Mouse (Mus musculus) lung, embryonic 15.5 days (tissue): ENCODE measurements around the gene Hpn. TPM values are rescaled to one million over a fixed set of nuclear protein-coding genes. Genes with fewer than 3 reads are reported as not detected.

Source experiments
- ATAC-seq: fragments of 200-750 bp; cut with Nextera tagmentation; 2 replicates; pipeline ENCODE4 v1.8.0; 2017; ENCODE audit warnings: moderate number of reproducible peaks, borderline replicate concordance; ENCODE audit not compliant: low FRiP score, low TSS enrichment; ENCODE audit errors: extremely low read depth
- H3K27ac ChIP-seq: fragments of 300-500 bp; sonication (generic); 2 replicates; pipeline ENCODE4 v1.5.1; 2015; ENCODE audit warnings: moderate library complexity, mild to moderate bottlenecking, inconsistent platforms
- H3K27me3 ChIP-seq: fragments of 300-500 bp; sonication (generic); 2 replicates; pipeline ENCODE4 v1.6.1; 2015; ENCODE audit warnings: inconsistent platforms
- H3K36me3 ChIP-seq: fragments of 300-500 bp; sonication (generic); 2 replicates; pipeline ENCODE4 v1.6.1; 2015; ENCODE audit warnings: inconsistent platforms
- H3K4me1 ChIP-seq: fragments of 300-500 bp; sonication (generic); 2 replicates; pipeline ENCODE4 v1.6.1; 2015; ENCODE audit warnings: inconsistent platforms
- H3K4me2 ChIP-seq: fragments of 300-500 bp; sonication (generic); 2 replicates; pipeline ENCODE4 v1.6.1; 2015; ENCODE audit warnings: inconsistent platforms, mild to moderate bottlenecking, moderate library complexity
- H3K4me3 ChIP-seq: fragments of 300-500 bp; sonication (generic); 2 replicates; pipeline ENCODE4 v1.5.1; 2015; ENCODE audit warnings: mild to moderate bottlenecking, inconsistent platforms
- H3K9ac ChIP-seq: fragments of 300-500 bp; sonication (generic); 2 replicates; pipeline ENCODE4 v1.6.1; 2015; ENCODE audit warnings: inconsistent platforms
- H3K9me3 ChIP-seq: fragments of 300-500 bp; sonication (generic); 2 replicates; pipeline ENCODE4 v1.6.1; 2016; ENCODE audit warnings: inconsistent platforms
- WGBS: fragments of 180-500 bp; shearing (Covaris S2); methylation state at CpG from one replicate; pipeline ENCODE4 v1.1.7; 2015; 5-methylcytosine and 5-hydroxymethylcytosine counted together
- polyA plus RNA-seq: library from polyadenylated mRNA; unstranded; fragments of >200 nt; fragmentation: Nextera tagmentation; extraction: Ambion mirVana; gene quantifications from 2 replicates; pipeline ENCODE4 v1.2.1, GENCODE M21; 2015

Gene Hpn
- polyA plus RNA-seq, 1 experiment from 2014 or later = 16.7 TPM

DNA sequence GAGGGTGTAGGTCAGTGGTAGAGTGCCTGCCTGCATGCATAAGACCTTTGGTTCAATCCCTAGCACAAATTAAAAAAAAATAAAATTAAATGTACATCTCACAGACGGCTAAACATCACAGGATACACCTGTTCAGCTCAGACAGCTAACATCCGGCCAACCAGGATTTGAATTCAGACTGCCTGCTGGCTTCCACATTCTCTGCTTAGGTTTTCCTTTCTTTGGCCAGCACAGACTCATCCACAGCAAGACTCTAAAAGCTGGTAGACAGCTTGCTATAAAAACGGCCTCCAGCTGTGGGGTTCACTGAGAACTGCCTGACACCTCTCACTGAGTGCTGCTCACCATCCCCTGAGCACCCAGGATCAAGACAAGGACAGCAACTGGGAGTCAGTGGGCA, 8.9 kb downstream of the Hpn start:
- H3K9ac ChIP-seq = no peak overlapping the region
- no peak overlapping the region for H3K4me2 ChIP-seq
- H3K27me3 ChIP-seq = no peaks in the 10 kb centered on the region; the same call in 1 of the 2 replicates

DNA sequence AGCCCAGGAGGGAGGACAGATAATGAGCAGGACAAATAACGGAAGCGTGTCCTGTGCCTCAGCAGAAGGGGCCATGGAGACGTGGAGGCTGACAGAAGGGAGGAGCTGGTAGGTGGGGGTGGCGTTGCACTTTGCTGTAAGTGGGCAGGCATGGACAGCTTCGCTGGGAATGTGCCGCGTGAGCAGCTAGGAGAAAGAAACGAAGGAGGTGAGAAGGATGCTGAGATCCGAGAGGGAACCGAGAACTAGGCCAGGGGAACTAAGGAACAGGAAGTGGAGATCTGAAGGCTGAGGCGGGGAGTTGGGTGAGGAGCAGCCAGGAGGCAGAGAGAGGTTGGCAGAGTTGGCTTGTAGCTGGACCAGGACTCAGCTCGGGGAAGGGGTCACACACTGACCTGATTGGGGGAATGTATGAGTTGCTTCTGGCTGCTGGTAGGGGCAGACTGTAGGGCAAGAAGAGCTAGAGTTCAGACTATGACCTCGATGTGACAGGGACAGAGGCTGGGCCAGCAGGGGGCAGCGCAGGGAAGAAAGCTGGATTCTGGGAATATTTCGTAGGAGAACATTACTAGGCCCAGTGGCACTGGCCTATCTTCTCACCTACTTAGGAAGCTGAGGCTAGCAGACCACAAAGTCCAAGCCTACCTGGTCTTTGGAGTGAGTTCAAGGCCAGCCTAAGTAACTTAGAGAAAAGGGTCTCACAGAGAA, 9.9 kb downstream of the Hpn start:
- no peak overlapping the region for H3K27ac ChIP-seq

More for the DNA sequence above, 8.9 kb downstream of the Hpn start:
- Histone ChIP-seq H3K27ac (no peak overlapping the region), H3K9me3 (no peaks in the 10 kb centered on the region), H3K4me1 (peaks cover 8% of the 10 kb centered on the region), H3K4me3 (no peak overlapping the region), H3K36me3 (no peaks in the 10 kb centered on the region)
- no peak for ATAC-seq
- 45% methylated on average over 3 of the region's 3 CpGs for WGBS

DNA sequence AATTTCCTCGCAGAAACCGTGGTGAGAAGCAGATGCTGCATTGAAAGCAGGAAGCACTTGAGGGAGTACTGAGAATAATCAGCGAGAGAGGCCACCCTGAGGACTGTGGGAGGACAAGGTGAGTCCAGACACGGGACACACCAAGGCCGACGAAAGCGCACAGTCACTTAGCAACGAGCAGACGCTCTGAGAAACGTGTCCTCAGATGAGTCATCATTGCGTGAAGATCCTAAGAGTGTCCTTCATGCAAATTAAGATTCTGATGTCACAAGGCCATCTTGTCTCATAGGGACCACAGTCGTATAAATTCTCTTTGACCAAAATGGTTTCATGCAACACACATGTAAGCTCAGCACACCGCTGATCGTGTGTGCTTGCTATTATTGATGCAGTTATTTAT, 14.3 kb downstream of the Hpn start:
- Histone ChIP-seq H3K9me3 (no peaks in the 10 kb centered on the region), H3K27me3 (no peaks in the 10 kb centered on the region; the same call in 1 of the 2 replicates), H3K4me2 (no peak overlapping the region), H3K36me3 (no peaks in the 10 kb centered on the region), H3K4me1 (peaks cover 5% of the 10 kb centered on the region; the same call in 1 of the 2 replicates), H3K4me3 (no peak overlapping the region), H3K27ac (no peak overlapping the region), H3K9ac (no peak overlapping the region)
- no peak for ATAC-seq
- WGBS = 68% methylated on average over 14 of the region's 14 CpGs

More for the DNA sequence above, 9.9 kb downstream of the Hpn start:
- 37% methylated on average over 15 of the region's 15 CpGs for WGBS
- no peak for ATAC-seq
- no peak overlapping the region for H3K4me2 ChIP-seq
- peaks cover 8% of the 10 kb centered on the region for H3K4me1 ChIP-seq
- no peaks in the 10 kb centered on the region for H3K9me3 ChIP-seq
- H3K36me3 ChIP-seq = no peaks in the 10 kb centered on the region
- H3K27me3 ChIP-seq = no peaks in the 10 kb centered on the region; the same call in 1 of the 2 replicates
- no peak overlapping the region for H3K9ac ChIP-seq
- no peak overlapping the region for H3K4me3 ChIP-seq

DNA sequence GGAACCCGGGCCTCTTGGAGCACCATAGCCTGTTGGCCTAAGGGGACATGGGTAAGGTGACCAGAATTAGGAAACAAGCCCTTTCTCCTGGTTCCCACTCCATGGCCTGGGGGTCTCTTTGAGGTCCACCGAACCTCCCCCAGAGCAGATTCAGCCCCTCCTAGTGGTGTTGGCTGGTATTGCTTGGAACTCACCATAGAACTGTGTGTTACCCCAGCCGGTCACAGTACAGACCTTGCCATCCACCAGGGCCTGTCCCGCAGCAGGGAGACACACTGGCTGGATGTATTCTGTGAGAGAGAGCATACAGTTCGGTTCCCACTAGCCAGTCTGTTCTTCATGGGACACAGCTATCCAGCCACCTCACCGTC, 15.5 kb downstream of the Hpn start:
- no peaks in the 10 kb centered on the region; the same call in 1 of the 2 replicates for H3K27me3 ChIP-seq
- no peaks in the 10 kb centered on the region for H3K9me3 ChIP-seq
- no peak for ATAC-seq
- no peak overlapping the region for H3K9ac ChIP-seq
- peaks cover 5% of the 10 kb centered on the region; the same call in 1 of the 2 replicates for H3K4me1 ChIP-seq
- H3K27ac ChIP-seq = no peak overlapping the region
- no peak overlapping the region for H3K4me3 ChIP-seq
- no peak overlapping the region for H3K4me2 ChIP-seq
- 79% methylated on average over 6 of the region's 6 CpGs for WGBS
- H3K36me3 ChIP-seq = no peaks in the 10 kb centered on the region

DNA sequence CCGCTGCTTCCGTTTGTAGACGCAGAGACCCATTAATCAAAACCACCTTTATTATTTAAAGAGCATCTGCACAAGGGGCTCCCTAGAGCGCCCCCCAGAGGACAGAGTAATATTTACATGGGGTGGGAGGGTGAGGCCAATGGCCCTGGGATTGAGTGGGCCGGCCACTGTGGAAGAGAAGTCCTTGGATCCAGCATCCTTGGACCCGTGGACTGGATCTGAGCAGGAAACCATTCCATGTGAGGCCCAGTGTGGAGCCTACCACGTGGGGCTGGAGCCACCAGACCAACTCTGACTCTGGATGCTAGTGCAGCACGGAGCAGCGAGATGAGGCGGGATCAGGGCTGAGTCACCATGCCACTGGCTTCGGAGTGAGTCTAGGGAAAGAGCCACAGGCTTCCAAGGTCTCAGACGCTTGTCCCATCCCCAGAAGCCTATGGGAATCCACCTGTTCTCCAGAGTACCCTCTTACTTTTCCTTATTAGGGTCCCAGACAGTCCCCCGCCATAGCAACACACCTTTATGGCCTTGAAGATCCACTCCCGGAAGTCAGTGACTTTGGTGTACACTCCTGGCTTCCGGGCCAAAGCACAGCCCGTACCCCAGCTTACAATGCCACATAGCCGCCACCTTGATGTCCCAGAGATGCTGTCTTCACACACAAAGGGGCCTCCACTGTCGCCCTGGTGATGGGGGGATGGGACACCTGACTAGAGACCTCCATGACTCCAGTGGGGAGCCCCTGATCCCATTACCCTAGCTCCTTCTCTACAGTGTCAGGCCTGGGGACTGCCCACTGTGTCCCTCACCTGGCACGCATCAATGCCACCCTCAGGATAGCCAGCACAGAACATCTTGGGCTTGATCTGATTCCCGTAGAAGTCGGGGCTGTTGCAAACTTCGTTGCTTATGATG, 16.1 kb downstream of the Hpn start:
- no peak overlapping the region for H3K4me2 ChIP-seq
- WGBS = 76% methylated on average over 22 of the region's 22 CpGs
- no peak overlapping the region for H3K4me3 ChIP-seq
- H3K9ac ChIP-seq = no peak overlapping the region
- H3K27ac ChIP-seq = no peak overlapping the region
- H3K4me1 ChIP-seq = peaks cover 5% of the 10 kb centered on the region; the same call in 1 of the 2 replicates
- no peaks in the 10 kb centered on the region; the same call in 1 of the 2 replicates for H3K27me3 ChIP-seq
- ATAC-seq = no peak
- H3K9me3 ChIP-seq = no peaks in the 10 kb centered on the region
- no peaks in the 10 kb centered on the region for H3K36me3 ChIP-seq

DNA sequence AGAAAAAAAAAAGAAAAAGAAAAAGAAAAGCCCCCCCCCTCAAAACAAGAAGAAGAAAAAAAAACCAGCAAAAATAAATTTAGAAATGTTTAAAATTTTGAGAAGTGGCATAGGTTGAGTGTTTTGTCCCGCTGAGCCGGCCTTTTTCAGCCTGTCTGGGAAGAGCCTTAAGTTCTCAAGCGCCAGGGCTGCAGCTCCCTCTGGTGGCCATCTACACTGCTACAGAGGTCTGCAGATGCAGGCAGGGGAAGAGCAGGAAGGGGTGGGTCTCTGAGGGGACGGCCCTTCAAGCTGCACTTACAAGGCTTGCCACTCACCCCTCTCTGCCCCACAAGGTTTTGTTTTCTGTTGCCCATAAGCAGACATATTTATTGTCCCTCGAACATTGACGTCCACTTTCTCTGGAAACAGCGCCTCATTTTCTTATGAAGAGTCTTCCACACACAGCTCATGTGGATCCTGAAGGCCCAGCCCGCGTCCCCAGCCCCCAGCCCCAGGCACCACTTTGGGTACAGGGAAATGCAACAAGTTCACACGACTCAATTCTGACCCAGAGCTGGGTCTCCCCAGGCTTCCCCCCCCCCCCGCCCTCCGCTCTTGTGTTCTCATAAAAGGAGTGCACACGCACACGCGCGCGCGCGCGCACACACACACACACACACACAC, 17.4 kb downstream of the Hpn start:
- H3K9ac ChIP-seq = no peak overlapping the region; the same call in 1 of the 2 replicates
- H3K36me3 ChIP-seq = no peaks in the 10 kb centered on the region
- 35% methylated on average over 20 of the region's 20 CpGs for WGBS
- H3K4me2 ChIP-seq = peak overlapping the region; percentile 51
- no peaks in the 10 kb centered on the region for H3K27me3 ChIP-seq
- peak overlapping the region; percentile 19 for H3K4me3 ChIP-seq
- peak overlapping the region; percentile 3; the same call in 1 of the 2 replicates for H3K27ac ChIP-seq
- peak; percentile 94 for ATAC-seq
- no peaks in the 10 kb centered on the region for H3K9me3 ChIP-seq
- H3K4me1 ChIP-seq = peaks cover 5% of the 10 kb centered on the region; the same call in 1 of the 2 replicates

DNA sequence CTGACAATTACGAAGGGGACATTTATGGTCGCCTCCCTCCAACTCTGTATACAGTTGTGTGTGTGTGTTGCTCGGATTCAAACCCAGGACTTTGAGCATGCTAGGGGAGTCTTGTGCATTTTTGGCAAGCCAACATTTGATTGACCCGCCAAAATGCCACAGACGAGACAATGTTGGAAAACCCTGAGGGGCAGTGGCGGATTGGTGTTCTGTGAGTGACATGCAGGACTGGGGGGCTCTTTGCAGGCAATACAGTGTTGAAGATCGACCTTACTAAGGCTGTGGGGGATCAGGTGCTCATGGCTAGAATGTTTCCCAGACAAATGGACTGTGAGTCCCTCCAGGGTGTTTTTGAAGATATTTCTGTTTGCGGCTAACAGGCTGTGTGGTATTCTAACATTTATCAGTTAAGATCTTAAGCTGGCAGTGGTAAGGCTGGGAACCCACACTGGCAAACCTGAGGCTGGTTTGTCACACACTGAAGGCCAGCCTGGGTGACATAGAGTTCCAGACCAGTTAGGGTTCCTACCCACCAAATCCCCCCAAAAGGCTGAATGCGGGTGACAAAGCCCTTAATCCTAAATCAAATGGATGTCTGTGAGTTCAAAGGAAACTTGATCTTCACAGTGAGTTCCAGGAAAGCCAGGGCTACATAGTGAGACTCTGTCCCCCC, 18.1 kb downstream of the Hpn start:
- WGBS = 66% methylated on average over 9 of the region's 9 CpGs
- ATAC-seq = no peak
- Histone ChIP-seq H3K4me3 (no peak overlapping the region), H3K36me3 (no peaks in the 10 kb centered on the region), H3K9me3 (no peaks in the 10 kb centered on the region), H3K9ac (no peak overlapping the region), H3K4me2 (no peak overlapping the region), H3K4me1 (peaks cover 5% of the 10 kb centered on the region; the same call in 1 of the 2 replicates), H3K27ac (no peak overlapping the region), H3K27me3 (no peaks in the 10 kb centered on the region)

DNA sequence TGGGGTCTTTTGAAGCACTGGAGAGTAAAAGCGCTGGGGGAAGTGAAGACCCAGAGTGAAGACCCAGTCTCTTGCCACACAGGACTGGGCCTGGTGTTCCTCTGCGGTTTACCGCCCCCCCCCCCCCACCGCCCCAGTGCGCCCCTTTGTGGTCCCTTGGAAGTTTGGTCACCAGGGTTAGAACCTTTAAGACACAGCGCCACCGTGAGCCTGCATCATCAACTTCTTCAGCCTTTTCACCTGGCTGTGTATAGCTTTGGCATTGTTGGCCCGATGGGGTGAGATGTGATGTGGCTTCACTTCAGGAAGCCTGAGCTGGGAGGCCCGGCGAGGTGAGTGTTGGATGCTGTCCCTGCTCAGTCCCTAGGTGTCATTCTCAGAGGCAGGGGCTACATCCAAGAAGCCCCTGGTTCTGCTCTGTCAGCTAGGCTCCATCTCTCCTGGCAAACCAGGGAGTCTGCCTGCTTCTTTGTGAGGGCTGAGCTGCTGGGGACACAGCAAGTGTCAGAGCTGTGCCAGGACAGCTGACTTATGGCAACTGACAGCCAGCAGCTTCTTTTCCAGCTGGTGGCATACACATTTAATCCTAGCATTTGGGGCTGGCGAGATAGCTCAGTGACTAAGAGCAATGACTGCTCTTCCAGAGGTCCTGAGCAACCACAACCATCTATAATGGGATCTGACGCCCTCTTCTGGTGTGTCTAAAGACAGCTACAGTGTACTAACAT, 20.2 kb downstream of the Hpn start:
- Histone ChIP-seq H3K9ac (no peak overlapping the region), H3K27ac (no peak overlapping the region), H3K9me3 (no peaks in the 10 kb centered on the region), H3K4me3 (no peak overlapping the region), H3K27me3 (no peaks in the 10 kb centered on the region), H3K4me1 (peaks cover 5% of the 10 kb centered on the region; the same call in 1 of the 2 replicates), H3K4me2 (no peak overlapping the region), H3K36me3 (no peaks in the 10 kb centered on the region)
- WGBS = 25% methylated on average over 10 of the region's 12 CpGs
- ATAC-seq = no peak; the same call in 1 of the 2 replicates

DNA sequence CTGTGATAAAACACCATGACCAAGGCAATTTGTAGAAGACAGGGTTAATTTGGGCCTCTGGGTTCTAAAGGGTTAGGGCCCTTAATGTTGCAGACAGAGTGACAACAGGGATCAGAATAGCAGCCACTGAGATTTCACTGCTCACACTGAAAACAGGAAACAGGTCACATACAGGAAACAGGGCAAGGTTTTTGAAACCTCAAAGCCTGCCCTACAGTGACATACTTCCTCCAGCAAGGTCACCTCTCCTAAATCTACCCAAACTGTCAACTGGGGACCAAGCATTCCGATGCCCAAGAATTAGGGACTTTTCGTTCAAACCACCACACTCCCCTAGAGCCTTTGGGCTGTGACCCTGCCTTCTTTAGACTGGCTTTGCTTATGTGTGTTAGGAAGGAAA, 25.4 kb downstream of the Hpn start:
- Histone ChIP-seq H3K4me1 (peaks cover 11% of the 10 kb centered on the region), H3K4me3 (no peak overlapping the region), H3K4me2 (no peak overlapping the region), H3K36me3 (no peaks in the 10 kb centered on the region), H3K27ac (no peak overlapping the region), H3K27me3 (no peaks in the 10 kb centered on the region), H3K9ac (no peak overlapping the region), H3K9me3 (no peaks in the 10 kb centered on the region)
- ATAC-seq = no peak
- 80% methylated on average over 2 of the region's 2 CpGs for WGBS

DNA sequence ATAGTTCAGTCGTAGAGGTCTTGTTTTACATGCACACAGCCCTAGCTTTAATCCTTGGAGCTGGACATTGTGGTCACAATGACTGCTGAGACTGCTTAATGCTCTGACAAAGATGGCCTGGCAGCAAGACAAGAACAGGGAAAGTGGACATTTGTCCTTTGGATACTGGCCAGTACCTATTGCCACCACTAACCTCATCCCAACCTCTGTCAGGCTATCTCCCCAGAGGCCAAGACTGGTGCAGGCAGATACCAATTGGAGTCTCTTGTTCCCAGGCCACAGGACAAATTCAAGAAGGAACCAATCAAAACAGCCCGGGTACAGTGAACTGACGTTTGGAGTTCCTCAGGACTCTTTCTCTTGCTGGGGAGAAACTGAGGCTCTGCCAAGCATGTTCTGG, 26.9 kb downstream of the Hpn start:
- 48% methylated on average over 3 of the region's 3 CpGs for WGBS
- peaks cover 21% of the 10 kb centered on the region for H3K4me1 ChIP-seq
- H3K27ac ChIP-seq = no peak overlapping the region
- no peaks in the 10 kb centered on the region for H3K9me3 ChIP-seq
- H3K27me3 ChIP-seq = no peaks in the 10 kb centered on the region
- no peak overlapping the region for H3K4me3 ChIP-seq
- no peak overlapping the region for H3K4me2 ChIP-seq
- no peaks in the 10 kb centered on the region for H3K36me3 ChIP-seq
- no peak overlapping the region for H3K9ac ChIP-seq
- ATAC-seq = no peak

DNA sequence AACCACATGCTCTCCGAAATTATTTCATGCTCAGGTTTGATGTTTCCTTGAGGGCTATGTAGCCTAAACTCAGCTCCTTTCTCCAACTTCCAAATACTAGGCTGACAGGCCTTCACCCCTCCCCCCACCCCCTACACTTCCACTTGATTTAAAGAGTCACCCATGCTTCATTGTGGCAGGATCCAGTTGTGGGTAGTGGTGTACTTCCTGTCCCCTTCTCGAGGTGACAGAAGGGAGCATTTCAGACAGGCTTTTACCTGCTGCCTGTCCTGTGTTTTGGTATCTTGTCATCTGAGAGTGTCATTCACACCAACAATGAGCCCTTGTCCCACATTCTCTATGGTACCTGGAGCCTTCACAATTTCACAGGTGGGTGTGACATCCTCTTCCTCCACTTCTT, 27.8 kb downstream of the Hpn start:
- WGBS = 50% methylated on average over 2 of the region's 2 CpGs
- no peak overlapping the region for H3K9ac ChIP-seq
- H3K9me3 ChIP-seq = no peaks in the 10 kb centered on the region
- no peak overlapping the region for H3K4me2 ChIP-seq
- ATAC-seq = no peak
- H3K4me3 ChIP-seq = no peak overlapping the region
- H3K27ac ChIP-seq = no peak overlapping the region
- no peaks in the 10 kb centered on the region for H3K36me3 ChIP-seq
- no peaks in the 10 kb centered on the region for H3K27me3 ChIP-seq
- peaks cover 21% of the 10 kb centered on the region for H3K4me1 ChIP-seq
